Mouse (Mus musculus): Measurements from ENCODE around the gene Nol3.
"Not testable (repeated sequence)": the region's sequence is repeated elsewhere in the genome, so short reads cannot be mapped to it uniquely, and the experiment has no call there.

Nol3 gene

DNA sequence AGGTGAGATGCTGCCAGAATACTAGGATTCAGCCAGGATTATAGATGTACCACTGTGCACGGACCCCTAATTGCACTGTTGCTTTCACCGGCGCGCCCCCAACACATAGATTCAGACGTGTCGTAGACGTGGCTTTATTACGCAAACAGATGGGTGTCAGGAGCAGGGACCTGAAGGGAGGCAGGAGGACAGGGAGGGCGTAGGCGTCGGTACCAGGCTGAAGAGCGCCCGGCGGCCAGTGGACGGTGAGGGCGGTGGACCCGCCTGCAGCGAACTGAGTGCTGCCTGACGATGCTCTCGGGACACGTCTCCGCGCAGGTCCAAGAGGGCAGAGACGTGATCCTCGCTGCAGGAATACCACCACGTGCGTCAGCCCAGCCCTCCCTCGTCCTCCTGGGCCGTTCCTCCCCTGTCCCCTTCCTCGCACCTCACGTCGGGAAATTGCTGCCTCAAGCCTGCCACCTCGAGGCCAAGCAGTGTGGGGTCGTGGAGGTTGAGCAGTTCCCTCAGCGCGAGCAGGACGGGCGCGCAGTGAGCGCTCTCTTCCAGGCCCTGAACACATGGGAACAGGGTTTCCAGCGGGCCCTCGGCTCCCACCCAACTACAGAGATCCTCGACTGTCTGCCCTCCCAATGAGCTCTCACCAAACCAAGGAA lies 14.0 kb downstream of the Nol3 start, which contains the start of gene 4931428F04Rik:
Gene 4931428F04Rik, minus strand, starts transcription at position 60 of the 656 bp plus-strand sequence.
- peak; percentile 62 to 66 for DNase-seq

DNA sequence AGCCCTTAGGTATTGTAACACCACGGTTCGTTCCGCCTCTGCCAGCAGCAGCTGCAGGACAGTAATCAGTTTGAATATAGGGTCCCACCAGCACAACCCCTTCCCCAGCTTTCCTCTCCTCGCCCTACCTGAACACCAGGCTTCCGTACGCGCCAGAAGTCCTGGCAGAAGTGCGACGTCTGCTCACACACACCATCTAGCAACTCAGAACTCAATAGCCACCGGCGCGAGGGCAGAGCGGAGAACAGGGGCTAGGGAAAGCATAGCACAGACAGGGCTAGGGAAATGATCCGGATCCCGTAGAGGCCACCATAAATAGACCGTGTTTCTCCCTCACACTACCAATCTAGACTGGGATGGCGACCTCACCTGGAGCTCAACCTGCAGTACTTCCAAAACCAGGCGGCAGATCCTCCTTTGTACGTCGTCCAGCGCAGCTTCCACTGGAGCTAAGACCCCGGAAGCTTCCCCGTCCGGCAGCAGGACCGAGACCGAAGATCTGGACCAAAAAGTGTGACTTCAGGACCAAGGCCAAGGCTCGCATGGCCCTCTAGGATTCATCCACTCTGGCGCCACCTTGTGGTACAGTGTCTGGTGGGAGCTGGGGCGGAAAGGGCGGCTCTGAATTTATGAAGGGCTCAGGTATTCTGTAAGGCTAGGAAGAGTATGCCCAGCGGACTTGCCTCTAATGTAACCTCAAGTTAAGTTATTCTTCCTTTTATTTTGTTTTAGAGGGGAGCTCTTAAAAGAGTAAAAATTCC lies 14.8 kb downstream of the Nol3 start:
- peak; percentile 91 to 92 for DNase-seq

DNA sequence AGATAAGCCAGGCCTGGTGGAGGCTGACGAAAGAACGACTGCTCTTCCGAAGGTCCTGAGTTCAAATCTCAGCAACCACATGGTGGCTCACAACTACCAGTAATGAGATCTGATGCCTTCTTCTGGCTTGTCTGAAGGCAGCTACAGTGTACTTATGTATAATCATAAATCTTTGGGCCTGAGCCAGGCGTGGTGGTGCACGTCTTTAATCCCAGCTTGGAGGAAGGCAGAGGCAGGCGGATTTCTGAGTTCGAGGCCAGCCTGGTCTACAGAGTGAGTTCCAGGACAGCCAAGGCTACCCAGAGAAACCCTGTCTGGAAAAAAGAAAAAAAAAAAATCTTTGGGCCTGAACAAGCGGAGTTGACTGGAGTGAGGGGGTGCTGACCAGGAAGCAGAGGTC lies 15.4 kb downstream of the Nol3 start:
- DNase-seq = not testable (repeated sequence)

DNA sequence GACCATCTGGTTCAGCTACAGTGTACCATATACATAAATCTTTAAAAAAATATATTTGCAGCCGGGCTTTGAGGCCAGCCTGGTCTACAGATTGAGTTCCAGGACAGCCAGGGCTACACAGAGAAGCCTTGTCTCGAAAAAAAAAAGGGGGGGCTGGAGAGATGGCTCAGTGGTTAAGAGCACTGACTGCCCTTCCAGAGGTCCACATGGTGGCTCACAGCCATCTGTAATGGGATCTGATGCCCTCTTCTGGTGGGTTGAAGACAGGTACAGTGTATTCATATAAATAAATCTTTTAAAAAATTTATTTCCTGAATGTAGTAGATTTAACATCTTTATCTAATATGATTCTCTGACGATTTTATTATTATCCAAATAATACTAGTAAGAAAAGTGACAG lies 15.9 kb downstream of the Nol3 start:
- DNase-seq = not testable (repeated sequence)

DNA sequence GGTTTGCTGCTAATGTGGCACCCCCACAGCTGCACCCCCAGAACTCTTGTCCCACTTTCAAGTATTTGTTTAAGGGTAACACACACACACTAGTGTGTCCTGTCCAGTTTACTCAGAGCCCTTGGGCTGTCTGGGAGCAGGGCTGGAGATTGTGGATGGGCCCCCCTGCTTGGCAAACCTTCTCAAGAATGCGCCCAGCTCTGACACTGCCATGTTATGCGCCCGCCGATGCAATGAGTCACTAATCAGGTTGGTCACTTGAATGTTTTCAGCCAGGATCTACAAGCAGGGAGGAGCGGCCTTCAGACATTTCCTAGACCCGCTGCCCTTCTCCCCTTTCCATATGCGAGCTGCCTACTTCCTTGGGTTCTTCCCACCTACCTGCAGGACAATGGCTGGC lies 16.5 kb downstream of the Nol3 start:
- DNase-seq = peak in 1 of 2 experiments; percentile 29

DNA sequence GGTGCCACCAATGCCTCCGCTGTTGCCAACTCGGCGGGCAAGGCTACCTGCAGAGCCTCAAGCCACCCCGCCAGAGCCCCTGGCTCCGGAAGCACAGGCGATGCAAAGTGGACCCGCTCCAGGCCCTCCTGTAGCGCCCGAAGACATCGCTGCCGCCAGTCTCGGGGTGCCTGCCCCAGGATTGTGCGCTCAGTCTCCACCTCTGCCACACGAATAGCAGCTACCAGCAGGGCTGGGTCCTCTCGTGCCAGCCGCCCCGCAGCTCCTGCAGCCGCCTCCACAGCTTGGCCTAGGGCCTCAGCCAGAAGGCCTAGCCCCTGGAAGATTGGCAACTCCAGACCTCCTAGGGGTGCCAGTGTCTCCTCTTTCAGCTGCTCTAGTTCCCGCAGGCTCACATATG lies 17.5 kb downstream of the Nol3 start:
- DNase-seq = peak; percentile 75 to 77

DNA sequence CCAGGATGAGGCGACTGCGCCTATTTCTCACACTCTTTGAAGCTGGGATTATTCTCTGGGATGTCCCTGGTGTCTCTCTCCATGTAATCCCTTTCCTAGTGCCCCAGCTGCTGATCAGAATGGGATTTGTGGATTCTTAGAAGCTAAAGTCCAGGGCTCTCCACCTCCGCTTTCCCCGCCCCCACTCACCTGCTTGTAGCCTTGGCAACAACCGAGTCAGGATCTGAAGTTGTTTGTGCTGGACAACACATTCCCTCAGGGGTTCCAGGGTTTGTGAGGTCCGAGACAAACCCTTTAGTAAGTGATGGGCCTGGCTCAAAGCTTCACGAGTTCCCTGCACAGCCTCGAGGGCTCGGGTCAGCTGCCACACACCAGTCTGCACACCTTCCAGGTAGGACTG lies 18.8 kb downstream of the Nol3 start:
- DNase-seq = no peak

DNA sequence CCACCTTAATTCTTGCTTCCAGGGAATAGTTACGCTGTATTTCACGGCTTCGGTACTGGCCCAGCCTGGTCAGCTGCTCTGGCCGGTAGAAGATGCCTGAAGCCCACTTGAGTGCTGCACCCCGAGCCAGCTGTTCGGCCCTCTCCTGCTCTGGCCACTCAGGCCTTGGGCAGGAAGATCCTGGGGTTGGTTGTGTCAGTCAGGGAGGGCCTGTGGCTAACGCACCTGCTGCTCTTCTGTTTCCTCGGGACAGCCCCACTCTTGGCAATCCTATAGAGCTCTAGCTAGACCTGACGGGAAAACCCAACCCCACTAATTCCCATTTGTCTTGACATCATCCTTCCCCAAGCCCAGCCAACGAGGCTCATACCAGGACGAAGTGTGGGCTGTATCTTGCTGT lies 19.3 kb downstream of the Nol3 start:
- DNase-seq = no peak

DNA sequence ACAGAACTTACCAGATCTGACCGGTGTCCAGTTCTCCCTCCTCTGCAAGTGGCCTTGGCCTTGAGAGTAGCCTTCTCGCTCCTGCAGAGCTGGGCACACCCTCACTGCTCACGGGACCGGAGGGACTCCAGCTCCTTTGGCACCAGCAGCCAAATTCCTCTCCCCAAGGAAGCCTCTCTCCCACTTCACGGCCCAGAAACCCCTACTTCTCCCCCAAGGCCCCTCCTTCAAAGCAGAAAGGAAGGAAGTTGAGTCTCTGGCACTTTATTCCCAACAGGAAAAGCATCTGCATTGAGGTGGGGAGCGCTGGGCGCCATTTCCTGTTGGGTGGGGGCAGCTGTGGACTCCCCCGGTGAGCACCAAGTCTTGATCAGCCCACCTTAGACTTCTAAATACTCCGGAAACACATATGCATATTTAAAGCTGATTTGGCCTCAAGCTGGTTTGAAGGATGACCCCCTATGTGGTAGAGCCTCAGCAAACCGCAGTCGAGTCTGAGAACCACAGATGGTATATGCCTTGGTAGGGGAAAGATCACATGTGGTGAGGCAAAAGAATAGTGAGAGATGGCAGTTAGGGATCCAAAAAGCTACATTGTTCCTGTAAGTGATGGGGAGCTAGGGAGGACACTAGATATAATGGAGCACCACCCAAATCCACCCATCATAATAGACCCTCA lies 20.1 kb downstream of the Nol3 start, which contains the start of gene Exoc3l:
Gene Exoc3l, minus strand, starts transcription at position 207 of the 679 bp plus-strand sequence.
- no peak for DNase-seq

DNA sequence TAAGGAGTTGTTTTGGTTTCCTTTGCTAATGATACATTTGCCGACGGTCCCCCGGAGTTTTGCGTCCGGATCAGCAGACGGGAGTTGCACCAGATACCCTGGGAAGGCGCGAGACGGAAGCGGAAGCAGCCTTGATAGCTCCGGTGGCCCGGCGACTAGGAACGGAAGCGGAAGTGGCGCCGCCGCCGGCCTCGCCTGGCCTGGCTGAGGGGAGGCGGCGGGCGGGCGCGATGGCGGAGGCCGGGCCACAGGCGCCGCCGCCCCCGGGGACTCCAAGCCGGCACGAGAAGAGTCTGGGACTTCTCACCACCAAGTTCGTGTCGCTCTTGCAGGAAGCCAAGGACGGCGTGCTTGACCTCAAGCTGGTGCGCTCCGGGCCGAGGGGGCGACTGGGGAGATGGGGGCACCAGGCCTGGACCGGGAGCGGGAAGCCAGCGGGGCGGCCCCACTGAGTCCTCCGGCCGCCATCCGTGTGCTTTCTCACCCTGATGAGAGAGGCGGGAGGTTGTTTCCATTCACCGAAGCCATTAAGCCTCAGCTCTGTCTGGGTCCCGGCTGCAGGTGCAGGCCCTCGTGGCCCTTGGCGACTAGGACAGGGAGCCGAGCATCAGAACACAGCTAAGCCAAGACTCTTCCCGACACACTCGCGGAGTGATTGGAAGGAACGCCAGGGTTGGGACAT lies 21.7 kb downstream of the Nol3 start, which contains the start of gene E2f4:
Gene E2f4, plus strand, starts transcription at position 153 of the 682 bp plus-strand sequence.
- DNase-seq = peak; percentile 91 to 92

DNA sequence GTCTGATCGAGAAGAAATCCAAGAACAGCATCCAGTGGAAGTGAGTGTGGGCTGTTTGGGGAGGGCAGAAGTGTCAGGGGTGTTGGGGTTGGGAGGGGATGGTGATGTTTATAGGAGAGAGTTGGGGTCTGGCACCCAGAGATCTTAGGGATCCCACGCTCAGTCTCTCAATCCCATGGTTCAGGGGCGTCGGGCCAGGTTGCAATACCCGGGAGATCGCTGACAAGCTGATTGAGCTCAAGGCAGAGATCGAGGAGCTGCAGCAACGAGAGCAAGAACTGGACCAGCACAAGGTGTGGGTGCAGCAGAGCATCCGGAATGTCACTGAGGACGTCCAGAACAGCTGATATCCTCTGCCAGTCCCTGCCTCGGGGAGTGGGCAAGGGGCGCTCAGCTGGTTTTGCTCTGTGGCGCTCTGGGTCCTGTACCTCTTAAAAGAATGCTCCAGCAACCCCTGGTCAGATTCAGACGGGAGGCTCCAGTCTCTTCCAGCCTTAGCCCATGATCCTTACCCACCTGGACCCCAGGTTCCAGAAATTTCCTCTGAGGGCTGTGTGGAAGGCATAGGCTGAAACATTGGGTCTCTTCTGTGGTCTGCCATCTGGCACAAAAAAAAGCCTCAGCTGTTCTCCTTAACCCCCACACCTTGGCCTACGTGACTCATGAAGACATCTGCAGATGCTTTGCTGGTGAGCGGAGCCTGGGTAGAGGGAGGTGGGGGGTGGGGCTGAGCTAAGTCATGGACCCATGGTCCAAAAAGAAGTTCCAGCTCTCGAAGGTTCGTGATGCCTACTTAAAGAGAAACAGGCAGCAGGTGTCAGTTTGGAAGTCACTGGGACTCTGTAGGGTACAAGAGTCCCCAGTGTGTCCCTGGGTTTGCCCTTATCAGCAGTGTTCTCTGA lies 22.7 kb downstream of the Nol3 start:
- DNase-seq = no peak

DNA sequence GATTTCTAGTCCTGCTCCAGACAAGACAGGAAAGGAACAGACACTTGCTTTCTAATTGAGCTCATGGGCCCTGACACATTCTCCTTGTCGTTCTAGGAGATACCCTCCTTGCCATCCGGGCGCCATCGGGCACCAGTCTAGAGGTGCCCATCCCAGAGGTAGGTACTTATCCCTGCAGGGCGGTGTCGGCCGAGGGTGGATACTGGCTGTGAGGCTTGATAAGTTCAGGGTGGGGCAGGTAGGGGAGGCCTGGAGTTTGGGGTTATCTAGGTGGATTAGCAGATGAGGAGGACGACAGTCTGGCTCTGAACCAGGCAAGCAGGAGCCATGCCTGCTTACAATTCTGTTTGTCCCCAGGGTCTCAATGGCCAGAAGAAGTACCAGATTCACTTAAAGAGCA lies 24.0 kb downstream of the Nol3 start:
- DNase-seq = no peak

DNA sequence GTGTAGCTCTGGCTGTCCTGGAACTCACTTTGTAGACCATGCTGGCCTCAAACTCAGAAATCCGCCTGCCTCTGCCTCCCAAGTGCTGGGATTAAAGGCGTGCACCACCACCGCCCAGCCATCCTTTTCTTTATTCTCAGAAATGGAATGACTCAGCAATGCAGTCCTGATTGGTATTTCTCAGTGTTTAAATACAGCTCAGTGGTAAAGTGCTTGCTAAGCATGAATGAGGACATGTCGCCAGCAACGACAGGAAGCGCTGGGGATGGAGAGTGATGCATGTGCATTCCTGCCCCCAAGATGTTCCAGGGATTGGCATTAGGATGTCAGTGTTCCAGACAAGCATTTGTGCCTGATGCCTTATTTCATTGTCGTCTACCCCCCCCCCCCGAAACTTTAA lies 27.5 kb downstream of the Nol3 start:
- no peak for DNase-seq

DNA sequence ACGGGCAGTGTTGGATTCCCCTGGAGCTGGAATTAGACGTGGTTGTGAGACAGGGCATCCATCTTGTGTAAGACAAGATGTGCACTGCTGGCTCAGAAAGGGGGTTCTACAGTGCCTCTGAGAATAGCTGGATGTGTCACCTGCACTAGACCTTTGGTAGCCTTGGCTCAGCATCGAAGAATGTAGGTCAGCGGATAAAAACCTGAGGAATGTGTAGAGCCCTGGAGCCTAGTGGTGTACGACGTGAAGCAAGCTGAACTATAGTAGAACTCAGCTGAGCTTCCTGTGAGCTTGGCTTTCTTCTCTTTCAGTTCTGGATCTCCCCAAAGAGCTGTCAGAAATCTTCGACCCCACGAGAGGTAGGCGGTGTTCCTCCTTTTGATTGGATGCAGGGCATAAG lies 27.9 kb downstream of the Nol3 start:
- no peak for DNase-seq

DNA sequence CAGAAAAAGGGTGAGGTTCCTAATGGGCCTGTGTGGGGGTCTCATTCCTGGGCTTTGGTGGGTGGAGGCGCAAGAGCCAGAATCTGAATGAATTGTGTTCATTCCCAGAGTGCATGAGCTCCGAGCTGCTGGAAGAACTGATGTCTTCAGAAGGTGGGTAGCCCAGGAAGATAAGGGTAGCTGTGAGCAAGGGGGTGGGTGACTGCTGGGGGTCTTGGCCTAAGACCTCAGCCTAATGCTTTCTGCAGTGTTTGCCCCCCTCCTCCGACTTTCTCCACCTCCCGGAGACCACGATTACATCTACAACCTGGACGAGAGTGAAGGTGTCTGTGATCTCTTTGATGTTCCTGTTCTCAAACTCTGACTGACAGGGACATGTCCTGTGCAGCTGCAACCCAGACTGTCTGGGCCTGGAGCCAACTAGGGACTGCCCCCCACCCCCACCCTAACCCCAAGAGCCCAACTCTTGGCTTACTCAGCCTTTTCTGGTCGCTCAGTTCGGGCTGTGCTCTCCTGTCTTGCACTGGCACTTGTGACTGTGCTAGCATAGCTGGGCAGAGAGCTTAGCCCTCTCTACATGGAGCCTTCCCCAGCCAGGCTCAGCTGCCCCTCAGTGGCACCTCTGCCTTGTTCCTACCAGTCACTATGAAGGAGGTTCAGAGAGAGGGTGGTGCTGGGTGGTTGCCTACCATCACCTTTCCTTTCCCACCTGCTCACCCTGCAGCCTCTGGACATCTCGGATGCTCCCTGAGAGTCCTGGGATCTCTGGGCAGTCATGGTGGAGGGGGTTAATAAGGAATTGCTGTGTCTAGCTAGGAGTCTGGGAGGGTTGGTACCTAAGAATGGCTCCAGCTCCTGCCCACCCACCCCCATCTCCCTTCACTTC lies 28.6 kb downstream of the Nol3 start:
- no peak for DNase-seq

DNA sequence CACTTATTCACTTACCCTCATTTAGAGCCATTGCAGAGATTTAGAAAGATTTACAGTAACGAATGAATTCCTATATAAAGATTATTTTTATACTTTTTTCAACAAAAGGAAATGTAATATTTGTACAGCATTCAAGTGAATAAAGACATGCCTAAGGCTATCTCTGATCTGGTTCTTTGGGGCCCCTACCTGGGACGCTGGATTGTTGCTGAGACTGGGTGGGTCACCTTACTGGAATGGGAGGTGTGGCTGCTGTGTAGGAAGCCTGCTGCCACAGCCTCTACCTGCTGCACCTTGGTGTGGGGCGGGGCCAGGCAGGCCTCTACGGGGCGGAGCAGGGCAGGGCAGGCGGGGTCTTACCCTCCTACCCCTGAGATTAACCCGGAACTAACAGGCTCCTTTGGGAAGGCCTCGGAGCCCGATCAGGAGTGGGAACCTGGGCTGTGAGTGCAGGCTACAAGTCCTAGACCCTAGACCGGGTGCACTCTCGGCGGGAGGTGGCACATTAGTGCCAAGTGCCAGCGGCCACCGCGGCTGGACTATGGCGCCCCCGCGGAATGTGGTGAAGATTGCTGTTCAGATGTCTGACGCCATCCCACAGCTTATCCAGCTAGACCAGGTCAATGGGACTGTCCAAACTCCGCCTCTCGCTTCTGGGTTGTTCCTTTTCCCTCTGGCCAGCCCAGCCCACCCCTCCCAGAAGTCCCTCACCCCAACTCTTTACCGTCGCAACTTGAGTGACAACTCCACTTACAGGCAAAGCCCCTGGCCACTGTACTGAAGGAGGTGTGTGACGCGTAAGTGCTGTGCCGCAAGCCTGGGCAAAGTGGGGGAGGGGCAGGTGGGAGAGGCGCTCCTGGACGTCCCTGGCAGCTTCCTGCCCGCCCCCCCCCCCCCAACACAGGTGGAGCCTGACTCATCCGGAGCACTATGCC lies 29.5 kb downstream of the Nol3 start, which contains the start of gene Elmo3:
Gene Elmo3, plus strand, starts transcription at position 391 of the 935 bp plus-strand sequence.
- peak; percentile 75 to 79 for DNase-seq

DNA sequence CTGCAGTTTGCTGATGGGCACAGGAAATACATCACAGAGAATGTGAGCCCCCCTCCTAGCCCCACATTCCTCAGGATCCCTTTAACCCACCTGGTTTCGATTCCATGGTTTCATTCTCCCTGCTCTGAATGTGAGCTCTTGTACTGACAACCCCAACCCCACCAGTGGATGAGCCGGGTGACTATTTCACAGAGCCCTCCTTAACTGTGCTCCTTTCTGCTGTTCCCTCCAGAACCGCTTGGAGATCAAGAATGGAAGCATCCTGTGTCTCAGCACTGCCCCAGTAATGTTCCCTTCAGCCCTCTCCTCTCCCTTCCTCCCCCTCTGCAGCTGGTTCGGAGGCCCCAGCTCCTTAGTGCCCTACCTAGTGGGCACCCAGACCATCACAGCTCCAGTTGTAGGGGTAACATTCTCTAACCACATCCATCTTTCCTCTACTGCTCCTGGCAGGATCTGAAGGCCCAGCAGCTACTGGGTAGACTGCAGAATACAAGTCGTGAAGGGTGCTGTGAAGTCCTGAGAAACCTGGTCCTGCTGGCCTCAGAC lies 30.3 kb downstream of the Nol3 start:
- peak in 1 of 2 experiments; percentile 39 for DNase-seq

DNA sequence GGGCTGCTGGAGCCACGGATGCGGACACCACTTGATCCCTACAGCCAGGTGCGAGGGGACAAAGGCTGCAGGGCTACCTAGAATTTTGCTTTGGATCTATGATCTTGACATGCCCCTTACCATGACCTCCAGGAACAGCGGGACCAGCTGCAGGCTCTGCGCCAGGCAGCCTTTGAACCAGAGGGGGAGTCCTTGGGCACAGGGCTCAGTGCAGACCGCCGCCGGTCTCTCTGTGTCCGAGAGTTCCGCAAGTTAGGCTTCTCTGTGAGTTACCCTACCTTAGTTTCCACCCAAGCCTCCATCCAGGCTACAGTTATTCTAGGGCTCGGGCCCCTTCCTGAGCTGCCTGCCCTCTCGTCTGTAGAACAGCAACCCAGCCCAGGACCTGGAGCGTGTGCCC lies 31.7 kb downstream of the Nol3 start:
- DNase-seq = no peak

DNA sequence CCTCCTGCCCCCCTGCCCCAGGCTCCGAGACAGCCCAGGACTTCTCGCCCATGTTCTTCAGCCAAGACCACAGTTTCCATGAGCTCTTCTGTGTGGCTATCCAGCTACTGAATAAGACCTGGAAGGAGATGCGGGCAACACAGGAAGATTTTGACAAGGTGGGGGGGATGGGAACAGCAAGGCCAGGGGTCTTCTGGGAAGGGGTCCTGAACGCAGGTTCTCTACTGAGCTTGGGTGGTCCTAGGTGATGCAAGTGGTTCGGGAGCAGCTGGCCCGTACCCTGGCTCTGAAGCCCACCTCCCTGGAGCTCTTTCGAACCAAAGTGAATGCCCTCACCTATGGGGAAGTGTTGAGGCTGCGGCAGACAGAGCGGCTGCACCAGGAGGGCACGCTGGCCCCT lies 32.5 kb downstream of the Nol3 start:
- no peak for DNase-seq

All from cerebellum, postnatal 36 days (tissue).